Mouse (Mus musculus) A20 (cell line): ENCODE results near the gene Hist1h2bq.
"Not testable (repeated sequence)": the region's sequence is repeated elsewhere in the genome, so short reads cannot be mapped to it uniquely, and the experiment has no call there.

ENCODE experiments used
- DNase-seq: peaks from one replicate; pipeline ENCODE4 v3.0.0-alpha.2; 2011; ENCODE audit warnings: low read depth, low spot score

Gene Hist1h2bq

GRCm38 (mm10) chr13:21810073-21810472 is at the start of gene Hist1h2bq, which contains the start of gene Hist1h2ao:
Hist1h2bq (minus strand) TSS chr13:21810197.
Hist1h2ao (plus strand) TSS chr13:21810465.
- DNase-seq, result not testable (repeated sequence)

- peak; percentile 81 for DNase-seq
Observed at GRCm38 (mm10) chr13:21855698-21856162, 45.7 kb upstream of the Hist1h2bq start.

- peak; percentile 89 for DNase-seq
Observed at GRCm38 (mm10) chr13:21855146-21855545, 45.1 kb upstream of the Hist1h2bq start.

GRCm38 (mm10) chr13:21852215-21852945 is 42.4 kb upstream of the Hist1h2bq start:
- DNase-seq, result peak; percentile 58

- DNase-seq, result not testable (repeated sequence)
Observed at GRCm38 (mm10) chr13:21850696-21851095, 40.7 kb upstream of the Hist1h2bq start.

- no peak for DNase-seq
Observed at GRCm38 (mm10) chr13:21847883-21848282, 37.9 kb upstream of the Hist1h2bq start.

GRCm38 (mm10) chr13:21846356-21846755 is 36.4 kb upstream of the Hist1h2bq start:
- not testable (repeated sequence) for DNase-seq

GRCm38 (mm10) chr13:21840508-21840907 is 30.5 kb upstream of the Hist1h2bq start:
- not testable (repeated sequence) for DNase-seq

- not testable (repeated sequence) for DNase-seq
Observed at GRCm38 (mm10) chr13:21833461-21833860, 23.5 kb upstream of the Hist1h2bq start, which contains the start of the genes Hist1h2ap and Hist1h2br. Hist1h2ap (minus strand) TSS chr13:21833507. Hist1h2br (plus strand) TSS chr13:21833743.

- not testable (repeated sequence) for DNase-seq
Observed at GRCm38 (mm10) chr13:21831418-21832394, 21.7 kb upstream of the Hist1h2bq start, which contains the start of gene Hist1h4n. Hist1h4n (minus strand) TSS chr13:21832196.

GRCm38 (mm10) chr13:21830344-21830743 is 20.3 kb upstream of the Hist1h2bq start:
- no peak for DNase-seq

GRCm38 (mm10) chr13:21828511-21828910 is 18.5 kb upstream of the Hist1h2bq start:
- DNase-seq, result no peak

- DNase-seq, result not testable (repeated sequence)
Observed at GRCm38 (mm10) chr13:21820082-21820890, 10.3 kb upstream of the Hist1h2bq start.

- not testable (repeated sequence) for DNase-seq
Observed at GRCm38 (mm10) chr13:21812092-21812491, 2.1 kb upstream of the Hist1h2bq start.

- not testable (repeated sequence) for DNase-seq
Observed at GRCm38 (mm10) chr13:21811539-21811938, 1.5 kb upstream of the Hist1h2bq start, which contains the start of gene Hist1h4m. Hist1h4m (plus strand) TSS chr13:21811746.

- DNase-seq, result not testable (repeated sequence)
Observed at GRCm38 (mm10) chr13:21811074-21811473, 1.1 kb upstream of the Hist1h2bq start.

- DNase-seq, result not testable (repeated sequence)
Observed at GRCm38 (mm10) chr13:21803058-21803457, 6.9 kb downstream of the Hist1h2bq start.

- not testable (repeated sequence) for DNase-seq
Observed at GRCm38 (mm10) chr13:21797163-21797562, 12.8 kb downstream of the Hist1h2bq start.

- no peak for DNase-seq
Observed at GRCm38 (mm10) chr13:21795584-21795983, 14.4 kb downstream of the Hist1h2bq start.

- DNase-seq, result no peak
Observed at GRCm38 (mm10) chr13:21790601-21791283, 19.3 kb downstream of the Hist1h2bq start.
